ENCODE assay signal across 25 mouse cellular contexts in the genomic region with DNA sequence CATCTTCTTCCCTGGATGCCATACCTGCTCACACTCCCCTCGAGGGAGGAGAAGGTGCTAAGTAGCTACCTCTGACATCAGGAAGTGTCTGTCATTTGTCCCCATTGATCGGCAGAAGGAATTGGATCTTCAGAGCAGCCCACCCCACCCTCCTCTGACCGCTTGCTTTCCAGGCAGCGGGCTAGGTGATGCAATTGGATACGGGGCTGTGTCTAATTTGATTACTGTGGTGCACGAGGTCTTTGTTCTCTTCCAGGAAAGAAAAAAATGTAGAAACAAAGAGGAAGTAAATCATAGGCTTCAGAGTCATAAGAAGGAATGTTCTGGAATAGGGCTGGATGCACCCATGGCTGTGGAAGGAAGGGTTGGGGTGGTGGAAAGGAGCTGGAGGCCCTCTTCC. TPM values are rescaled to one million over a fixed set of nuclear protein-coding genes. Genes with fewer than 3 reads are reported as not detected.
DNase-seq lines count a peak whose midpoint lies in the region; ATAC-seq and TF ChIP-seq lines count a peak whose summit lies in the region.
"Had no signal": no experiment of that assay in that cellular context is flagged by ENCODE, and none has a peak within 500 bp of the region (broad histone marks: within the 10 kb centered on the region; RNA-seq: fewer than 3 reads in every experiment).

No protein-coding gene starts in this region.

- ATAC-seq in lung, postnatal 0 days = no peak
- no peak for ATAC-seq in neural tube, embryonic 15.5 days (ENCODE audit: low FRiP score)
- ATAC-seq: activated CD4-positive, CD25-positive, alpha-beta regulatory T cell, adult 4 months; CD4-positive, CD25-positive, alpha-beta regulatory T cell, adult 4 months; hindbrain, embryonic 16.5 days; intestine, postnatal 0 days; liver, embryonic 12.5 days had no signal

- no peak overlapping the region for H3K4me3 ChIP-seq in lung, postnatal 0 days (ENCODE audit: low read depth, low read length)
- no peak overlapping the region for H3K4me3 ChIP-seq in neural tube, embryonic 15.5 days (replicated peaks)
- H3K4me3 ChIP-seq: forebrain, embryonic 12.5 days; gastrocnemius, adult 2 months; kidney, embryonic 15.5 days; limb, embryonic 12.5 days; liver, embryonic 12.5 days; midbrain, embryonic 10.5 days; neural tube, embryonic 12.5 days had no signal

- no peak for TF ChIP-seq CTCF in lung, postnatal 0 days (IDR thresholded peaks at IDR 0.05)

- no peaks in the 10 kb centered on the region for H3K36me3 ChIP-seq in lung, postnatal 0 days (ENCODE audit: insufficient read depth, low read length)
- no peaks in the 10 kb centered on the region for H3K36me3 ChIP-seq in neural tube, embryonic 15.5 days
- H3K36me3 ChIP-seq: forebrain, embryonic 12.5 days; kidney, embryonic 15.5 days; limb, embryonic 12.5 days; liver, embryonic 12.5 days; midbrain, embryonic 10.5 days; neural tube, embryonic 12.5 days had no signal

- DNase-seq in embryo, embryonic 11 days = peak; percentile 46
- no peak for DNase-seq in embryo, embryonic 9.5 days (ENCODE audit: extremely low spot score)
- peak; percentile 37 for DNase-seq in lung, postnatal 0 days (ENCODE audit: low spot score)
- DNase-seq in lung, postnatal 36 days = no peak
- DNase-seq in mesoderm, embryonic 11.5 days (ENCODE audit: low read depth, low spot score) = peak; percentile 33
- no peak for DNase-seq in gastrocnemius, postnatal 14 days
- DNase-seq: adrenal gland, postnatal 14 days; cerebellum, adult 11 months; cerebellum, postnatal 10 days; gastrocnemius, adult 2 months; heart, adult 11 months; heart, postnatal 36 days had no signal

- intact Hi-C loops in gastrocnemius, postnatal 14 days (cut with DNase I; ENCODE audit: low total_unique reads) = no loop called here

- WGBS in lung, postnatal 0 days = 17% methylated on average over 6 of the region's 6 CpGs
- WGBS in neural tube, embryonic 15.5 days = 19% methylated on average over 6 of the region's 6 CpGs

- no peak overlapping the region for H3K27ac ChIP-seq in lung, postnatal 0 days (ENCODE audit: low read length)
- no peak overlapping the region for H3K27ac ChIP-seq in neural tube, embryonic 15.5 days (replicated peaks)
- H3K27ac ChIP-seq: forebrain, embryonic 12.5 days; gastrocnemius, adult 2 months; kidney, embryonic 15.5 days; limb, embryonic 12.5 days; liver, embryonic 12.5 days; midbrain, embryonic 10.5 days; neural tube, embryonic 12.5 days had no signal

- H3K9me3 ChIP-seq in lung, postnatal 0 days (ENCODE audit: low read length) = no peaks in the 10 kb centered on the region
- H3K9me3 ChIP-seq in neural tube, embryonic 15.5 days (replicated peaks) = no peaks in the 10 kb centered on the region
- H3K9me3 ChIP-seq: forebrain, embryonic 12.5 days; kidney, embryonic 15.5 days; limb, embryonic 12.5 days; liver, embryonic 12.5 days; midbrain, embryonic 10.5 days; neural tube, embryonic 12.5 days had no signal

- H3K9ac ChIP-seq in lung, postnatal 0 days (replicated peaks; ENCODE audit: low read depth) = no peak overlapping the region
- no peak overlapping the region for H3K9ac ChIP-seq in neural tube, embryonic 15.5 days (replicated peaks)
- H3K9ac ChIP-seq: forebrain, embryonic 12.5 days; kidney, embryonic 15.5 days; limb, embryonic 12.5 days; liver, embryonic 12.5 days; neural tube, embryonic 12.5 days had no signal

- H3K4me1 ChIP-seq in lung, postnatal 0 days (ENCODE audit: insufficient read depth, low read depth, low read length) = no peaks in the 10 kb centered on the region; the same call in 1 of the 2 replicates
- H3K4me1 ChIP-seq in neural tube, embryonic 15.5 days = peaks cover 28% of the 10 kb centered on the region

- no peaks in the 10 kb centered on the region; the same call in 1 of the 2 replicates for H3K27me3 ChIP-seq in lung, postnatal 0 days (replicated peaks; ENCODE audit: insufficient read depth, low read length)
- peaks cover 21% of the 10 kb centered on the region for H3K27me3 ChIP-seq in neural tube, embryonic 15.5 days (replicated peaks)

- H3K4me2 ChIP-seq in lung, postnatal 0 days (replicated peaks; ENCODE audit: low read depth, low read length) = no peak overlapping the region
- no peak overlapping the region for H3K4me2 ChIP-seq in neural tube, embryonic 15.5 days
- H3K4me2 ChIP-seq: forebrain, embryonic 12.5 days; kidney, embryonic 15.5 days; limb, embryonic 12.5 days; liver, embryonic 12.5 days; neural tube, embryonic 12.5 days had no signal

- no peak for TF ChIP-seq EP300 in lung, postnatal 0 days (IDR thresholded peaks at IDR 0.05)

RNA-seq across cellular contexts. Expression of a gene that starts 2.6 kb away (rescaled TPM):
- polyA plus RNA-seq in lung, postnatal 0 days (2015; fragmentation: Nextera tagmentation; extraction: Ambion mirVana) = 3.6 and 4.1 TPM in 2 replicates
- total RNA-seq in gastrocnemius, postnatal 14 days (2021) = not detected
- polyA plus RNA-seq in neural tube, embryonic 15.5 days (2015; fragmentation: Nextera tagmentation; extraction: Ambion mirVana) = 4.8 and 5.0 TPM in 2 replicates
- total RNA-seq: gastrocnemius, adult 2 months; heart, postnatal 36 days; monocyte, adult 5-6 weeks had no signal
- polyA plus RNA-seq: CD4-positive, CD25-positive, alpha-beta regulatory T cell, adult 4 months; heart, embryonic 14.5 days; liver, embryonic 12.5 days had no signal

RNA-seq across cellular contexts. Expression of a gene that starts 29.0 kb away (rescaled TPM):
- polyA plus RNA-seq in lung, postnatal 0 days (2015; fragmentation: Nextera tagmentation; extraction: Ambion mirVana) = 456 and 488 TPM in 2 replicates
- total RNA-seq in gastrocnemius, postnatal 14 days (2021) = 100 to 1,000 TPM; 386 to 432 TPM
- 431 and 489 TPM in 2 replicates for polyA plus RNA-seq in neural tube, embryonic 15.5 days (2015; fragmentation: Nextera tagmentation; extraction: Ambion mirVana)

RNA-seq across cellular contexts. Expression of a gene that starts 50.2 kb away (rescaled TPM):
- polyA plus RNA-seq in lung, postnatal 0 days (2015; fragmentation: Nextera tagmentation; extraction: Ambion mirVana) = 112 and 114 TPM in 2 replicates
- 10 to 100 TPM; 35.2 to 37.2 TPM for total RNA-seq in gastrocnemius, postnatal 14 days (2021)
- polyA plus RNA-seq in neural tube, embryonic 15.5 days (2015; fragmentation: Nextera tagmentation; extraction: Ambion mirVana) = 297 and 338 TPM in 2 replicates

Comparison
In these comparisons a context has a peak if more than half of its experiments do, and no peak if none do; other contexts are left out.
1. DNase-seq: peak in embryo, embryonic 11 days (single experiment), lung, postnatal 0 days (single experiment) and mesoderm, embryonic 11.5 days (single experiment); none in embryo, embryonic 9.5 days (single experiment), lung, postnatal 36 days (single experiment) and gastrocnemius, postnatal 14 days (single experiment).